Mouse (Mus musculus) testis, postnatal 10 days (tissue): ENCODE results near the gene Sufu.

Source experiments
- DNase-seq: peaks from one replicate; pipeline ENCODE4 v3.0.0; 2021; ENCODE audit warnings: low spot score

Sufu gene

DNA sequence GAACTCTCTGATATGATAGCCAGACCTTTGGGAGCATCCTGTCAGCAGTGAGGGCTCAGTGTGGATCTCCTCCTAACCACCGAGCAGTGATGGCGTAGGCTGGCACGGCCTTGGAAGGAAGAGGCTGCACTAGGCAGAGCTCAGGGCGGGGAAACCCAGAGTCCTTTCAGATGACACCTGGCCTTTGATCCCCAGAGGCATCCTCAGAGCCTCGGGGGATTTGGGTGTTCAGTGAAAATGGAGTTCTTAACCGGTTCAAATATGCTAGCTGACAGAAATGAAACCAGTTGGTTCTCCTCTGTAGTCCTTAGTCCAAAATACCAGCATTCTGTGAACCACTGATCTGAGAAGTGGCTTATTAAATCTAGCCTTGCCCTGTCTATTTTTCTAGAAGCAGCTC is 69.5 kb downstream of the Sufu start:
- DNase-seq, result no peak

DNA sequence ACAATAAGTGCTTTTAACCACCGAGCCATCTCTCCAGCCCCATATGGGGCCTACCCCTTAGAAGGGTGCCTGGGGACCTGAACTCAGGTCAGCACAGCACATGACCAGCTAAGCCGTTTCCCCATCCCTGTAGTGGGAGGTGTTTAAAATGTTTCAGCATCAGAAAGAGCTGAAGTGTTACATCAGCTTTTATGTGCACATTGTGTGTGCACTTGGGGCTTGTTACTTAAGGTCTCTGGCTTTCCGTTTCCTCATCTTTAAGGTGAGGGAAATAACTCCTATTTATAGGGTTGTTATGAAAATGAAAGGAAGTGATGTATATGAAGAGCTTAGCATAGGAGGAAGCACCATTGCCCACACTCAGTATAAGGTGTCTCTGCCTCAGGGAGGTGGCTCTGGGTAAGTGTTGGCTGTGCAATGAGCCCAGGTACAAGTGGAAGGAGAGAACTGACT is 70.4 kb downstream of the Sufu start:
- no peak for DNase-seq

DNA sequence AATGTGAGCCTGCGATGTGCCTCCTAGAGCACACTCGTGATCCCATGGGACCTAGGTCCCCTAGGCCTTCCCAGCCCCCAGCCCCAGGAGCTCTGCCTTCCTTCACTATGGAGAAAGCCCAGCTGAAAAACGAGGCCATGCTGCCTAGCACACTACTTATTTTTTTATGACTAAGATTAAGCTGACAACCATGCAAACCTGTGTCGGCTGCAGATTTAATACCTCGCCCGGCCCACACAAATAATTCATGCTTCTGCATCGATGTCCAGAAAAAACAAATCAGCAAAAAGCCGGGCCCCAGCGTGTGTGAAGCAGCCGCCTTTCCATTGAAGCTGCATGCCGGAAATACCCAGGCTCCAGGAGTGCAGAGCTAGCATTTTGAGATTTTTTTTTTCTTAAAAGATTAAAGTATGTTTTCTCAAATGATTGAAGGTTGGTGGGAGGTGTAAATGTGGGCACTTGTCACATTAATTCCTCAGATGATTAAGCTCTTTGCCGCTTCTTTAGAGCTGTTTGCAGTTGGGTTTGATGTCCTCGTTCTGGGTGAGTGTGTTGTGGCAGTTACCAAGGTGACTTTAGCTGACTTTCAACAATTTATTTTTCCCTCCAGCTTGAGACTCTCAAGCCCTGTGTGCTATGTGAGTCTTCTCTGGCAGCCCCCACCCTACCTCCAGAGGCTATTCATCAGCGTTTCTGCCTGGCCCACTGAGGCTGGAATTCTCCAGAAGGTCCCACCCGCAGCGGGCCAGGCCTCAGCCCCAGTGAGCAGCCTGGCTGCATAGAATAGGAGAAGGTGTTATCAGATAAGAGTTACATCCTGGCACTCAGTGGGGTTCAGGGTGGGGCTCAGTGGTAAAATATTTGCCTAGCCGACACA is 73.9 kb downstream of the Sufu start:
- DNase-seq, result no peak

DNA sequence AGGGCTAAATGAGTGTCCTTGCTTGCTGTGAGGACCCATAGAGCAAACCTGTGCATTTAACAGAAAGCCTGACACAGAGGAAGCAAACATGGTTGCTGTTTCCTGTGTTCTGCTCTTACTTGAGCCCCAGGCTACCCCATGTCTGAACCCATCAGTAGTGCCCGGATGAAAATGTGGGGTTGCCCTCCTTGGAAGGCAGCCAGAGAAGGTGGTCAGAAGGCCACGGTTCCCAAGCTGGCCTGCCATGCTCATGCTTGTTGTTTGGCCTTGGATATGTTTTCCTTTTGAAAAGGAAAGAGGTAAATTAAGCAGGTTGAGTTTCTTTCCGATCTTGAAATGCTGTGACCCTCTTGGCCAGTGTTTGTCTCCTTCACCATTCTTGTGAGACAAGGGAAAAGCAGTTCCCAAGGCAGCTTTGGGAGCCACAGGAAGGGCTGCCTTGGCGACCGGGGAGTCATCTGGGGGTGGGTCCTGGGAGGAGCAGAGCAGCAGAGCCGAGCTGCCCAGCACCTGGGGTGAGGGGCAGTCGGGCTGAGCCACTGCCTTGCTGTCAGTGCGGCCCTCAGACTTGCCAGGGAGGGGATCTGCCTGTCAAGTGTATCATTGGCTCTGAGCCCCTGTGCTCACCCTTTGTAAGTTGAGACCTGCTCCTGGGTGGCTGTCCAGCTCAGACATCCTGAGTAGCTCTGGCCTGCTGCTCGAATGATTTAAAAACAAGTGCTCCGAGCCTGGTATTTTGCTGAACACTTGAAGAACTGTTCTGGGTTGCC is 74.8 kb downstream of the Sufu start:
- DNase-seq, result no peak

DNA sequence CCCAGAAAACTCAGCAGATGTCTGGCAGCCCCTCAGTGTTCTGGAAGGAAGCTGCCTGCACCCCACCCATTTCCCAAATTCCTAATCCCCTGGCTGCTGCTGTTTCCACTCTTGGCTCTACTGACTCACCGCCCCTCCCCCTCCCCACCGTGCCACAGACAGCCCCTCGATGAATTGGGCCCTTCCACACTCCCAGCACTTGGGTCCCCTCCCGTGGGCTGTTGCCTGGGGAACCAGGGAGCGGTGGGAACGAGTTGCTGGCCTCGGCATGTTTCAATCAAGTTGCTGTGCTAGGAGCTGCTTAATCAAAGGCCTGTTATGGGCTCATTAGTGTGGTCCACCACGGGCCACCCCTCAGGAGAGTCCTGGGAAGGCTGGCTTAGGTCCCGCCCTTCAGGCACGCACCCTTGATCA is 80.7 kb downstream of the Sufu start:
- no peak for DNase-seq

GRCm38 (mm10) chr19:46478242-46478641 is 81.5 kb downstream of the Sufu start:
- DNase-seq, result no peak

GRCm38 (mm10) chr19:46478826-46479225 is 82.1 kb downstream of the Sufu start:
- DNase-seq, result no peak

DNA sequence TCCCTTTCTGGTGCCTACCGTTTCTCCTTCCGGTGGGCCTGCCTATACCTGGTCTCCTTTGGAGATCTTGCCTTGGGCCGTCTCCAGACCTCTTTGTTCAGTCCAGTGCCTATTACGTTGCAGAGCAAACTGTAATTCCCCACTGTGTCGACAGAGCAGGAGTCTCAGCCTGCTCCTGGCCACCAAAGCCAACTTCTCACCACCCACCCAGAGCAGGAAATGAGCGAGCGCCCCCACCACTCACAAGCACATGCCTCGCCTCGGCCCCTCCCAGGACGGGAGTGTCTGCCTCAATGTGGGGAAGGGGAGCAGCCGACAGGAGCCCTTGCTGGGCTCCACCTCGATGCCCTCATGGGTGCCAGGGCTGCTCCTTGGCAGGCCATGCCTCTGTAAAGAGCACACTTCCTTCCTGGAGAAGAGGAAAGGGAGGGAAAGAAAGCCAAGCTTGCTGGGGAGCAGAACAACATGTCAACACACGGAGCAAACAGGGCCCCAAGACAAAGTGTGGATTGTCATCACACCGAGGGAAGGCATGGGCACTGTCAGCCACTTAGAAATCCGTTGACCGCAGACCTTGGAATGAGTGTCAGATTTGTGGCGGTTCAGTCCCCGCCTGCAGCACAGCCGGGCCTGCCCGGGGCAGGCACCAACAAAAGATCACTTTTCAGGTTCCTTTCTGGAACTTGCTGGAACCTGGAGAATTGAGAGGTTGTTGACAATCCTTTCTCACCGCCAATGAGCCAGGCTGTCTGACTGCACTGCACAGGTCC is 82.8 kb downstream of the Sufu start:
- DNase-seq, result no peak

GRCm38 (mm10) chr19:46480624-46481345 is 84.1 kb downstream of the Sufu start:
- DNase-seq, result no peak

GRCm38 (mm10) chr19:46481352-46481751 is 84.7 kb downstream of the Sufu start:
- no peak for DNase-seq

DNA sequence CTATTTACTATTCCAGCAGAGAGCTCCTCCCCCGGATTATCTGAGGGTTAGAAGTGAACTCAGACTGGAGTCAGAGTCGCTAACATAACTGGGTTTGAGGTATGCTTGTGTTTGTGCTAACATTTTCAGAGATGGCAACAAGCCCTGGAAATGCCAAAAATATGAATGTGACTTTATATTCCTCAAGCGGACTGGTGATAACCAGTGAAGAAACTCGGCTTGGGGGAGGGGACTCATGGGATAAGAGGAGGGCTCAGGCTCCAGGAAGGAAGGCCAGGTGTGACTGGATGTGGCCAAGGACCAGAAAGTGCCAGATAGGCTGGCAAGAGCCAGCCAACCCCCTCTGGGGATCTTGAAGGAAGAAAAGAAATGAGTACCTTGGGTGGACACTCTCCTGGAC is 85.1 kb downstream of the Sufu start:
- DNase-seq, result peak; percentile 44

- DNase-seq, result peak; percentile 45
Observed at GRCm38 (mm10) chr19:46482896-46483516, 86.3 kb downstream of the Sufu start.

- peak; percentile 51 for DNase-seq
Observed at GRCm38 (mm10) chr19:46483701-46484328, 87.1 kb downstream of the Sufu start.

DNA sequence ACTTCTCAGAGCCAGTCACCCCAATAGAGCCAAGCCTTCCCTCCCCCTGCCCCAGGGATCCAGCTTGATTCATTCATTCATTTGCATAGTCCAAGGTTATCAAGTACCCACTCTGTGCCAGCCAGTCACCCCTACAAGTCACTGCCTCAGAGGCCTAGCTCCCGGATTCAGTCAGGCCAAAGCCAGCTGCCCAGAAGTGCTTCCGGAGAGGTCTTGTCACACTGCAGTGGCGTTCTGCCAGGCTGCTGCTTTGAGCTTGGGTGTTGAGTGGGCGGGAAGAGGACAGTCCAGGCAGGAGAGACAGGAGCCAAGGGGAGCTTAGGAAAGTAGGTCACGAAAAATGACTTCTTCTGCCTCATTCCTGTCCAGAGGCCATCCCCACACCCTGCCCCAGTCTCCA is 87.8 kb downstream of the Sufu start:
- DNase-seq, result peak; percentile 79

DNA sequence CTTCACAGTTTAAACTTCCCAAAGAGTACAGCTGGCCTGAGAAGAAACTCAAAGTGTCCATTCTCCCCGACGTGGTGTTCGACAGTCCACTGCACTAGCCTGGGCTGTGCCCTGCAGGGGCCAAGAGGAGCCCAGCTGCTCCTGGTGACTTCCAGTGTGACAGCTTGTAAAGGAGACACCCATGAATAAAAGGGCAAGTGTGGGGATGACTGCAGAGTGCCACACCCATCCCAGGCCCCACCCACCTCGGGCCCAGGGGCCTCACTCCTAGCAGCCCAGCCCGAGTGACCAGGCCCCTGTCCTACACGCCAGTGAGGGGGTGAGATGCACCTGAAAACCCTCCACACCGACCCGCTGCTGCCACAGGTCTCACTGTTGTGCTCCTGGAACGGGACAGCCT is 89.2 kb downstream of the Sufu start:
- peak; percentile 49 for DNase-seq

DNA sequence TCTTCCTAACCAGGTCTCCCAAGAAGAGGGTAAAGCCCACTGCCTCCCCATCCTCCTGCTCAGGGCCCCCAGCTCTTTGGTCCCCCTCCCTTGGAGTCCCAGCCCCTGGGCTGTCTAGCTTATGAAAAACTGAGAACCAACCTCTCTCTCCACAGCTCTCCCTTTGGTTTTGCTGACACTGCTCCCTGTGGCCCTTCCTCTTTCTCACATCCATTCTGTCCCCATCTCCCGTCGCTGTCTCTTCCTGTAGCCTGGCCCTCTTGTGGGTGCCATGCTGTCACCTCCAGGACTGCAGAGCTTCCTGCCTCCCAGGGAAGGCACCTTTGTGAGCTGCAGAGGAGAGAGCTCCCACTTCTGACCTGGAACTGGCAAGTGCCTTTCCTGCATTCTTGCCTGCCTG is 90.0 kb downstream of the Sufu start:
- no peak for DNase-seq

GRCm38 (mm10) chr19:46489448-46489847 is 92.8 kb downstream of the Sufu start:
- DNase-seq, result no peak

- no peak for DNase-seq
Observed at GRCm38 (mm10) chr19:46490634-46491033, 93.9 kb downstream of the Sufu start.

DNA sequence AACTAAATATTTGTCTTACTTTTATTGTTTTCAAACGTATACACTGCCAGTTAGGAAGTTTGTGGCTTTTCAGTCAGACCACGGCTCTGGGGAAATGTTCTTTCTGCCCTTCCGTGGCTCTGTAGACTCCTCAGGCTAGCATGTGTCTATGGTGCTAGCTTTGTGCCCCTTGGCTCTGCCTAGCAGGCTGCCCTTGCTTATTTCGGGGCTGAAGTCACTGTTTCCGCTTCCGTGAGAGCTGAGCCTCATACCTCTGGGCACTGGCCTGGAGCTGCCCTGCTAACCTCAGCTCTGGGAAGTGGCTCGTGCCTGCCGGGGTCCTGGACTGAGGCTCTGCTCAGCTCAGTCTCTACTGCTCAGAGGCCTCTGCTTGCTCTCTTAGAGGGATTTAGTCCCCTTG is 98.4 kb downstream of the Sufu start:
- DNase-seq, result no peak

DNA sequence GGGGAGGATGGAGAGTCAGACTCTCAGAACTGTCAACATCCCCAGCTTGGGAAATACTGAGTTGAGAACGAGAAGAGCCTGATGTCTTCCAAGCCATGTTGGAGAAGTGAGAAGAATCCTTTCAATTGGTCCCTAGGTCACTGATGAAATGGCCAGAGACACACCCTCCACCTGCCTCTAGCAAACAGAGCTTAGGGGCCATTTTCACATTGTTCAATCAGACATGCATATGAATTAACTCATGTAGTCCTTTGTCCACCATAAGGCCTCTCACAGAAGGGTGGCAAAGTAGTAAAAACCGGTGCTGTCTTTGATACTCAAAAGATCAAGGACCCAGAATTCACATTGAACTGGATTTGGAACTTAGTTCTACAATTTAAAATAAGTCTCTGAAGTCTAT is 100.5 kb downstream of the Sufu start:
- no peak for DNase-seq

GRCm38 (mm10) chr19:46499539-46499835 is 102.8 kb downstream of the Sufu start:
- no peak for DNase-seq
